ENCODE assay signal across 25 mouse cellular contexts in genomic region chr1:153379832-153380231, GRCm38 (mm10). TPM values are rescaled to one million over a fixed set of nuclear protein-coding genes. Genes with fewer than 3 reads are reported as not detected.
DNase-seq lines count a peak whose midpoint lies in the region; ATAC-seq lines count a peak whose summit lies in the region.
"Had no signal": no experiment of that assay in that cellular context is flagged by ENCODE, and none has a peak within 500 bp of the region (broad histone marks: within the 10 kb centered on the region; RNA-seq: fewer than 3 reads in every experiment).

No protein-coding gene starts in this region.

- H3K9me3 ChIP-seq in hindbrain, embryonic 16.5 days (ENCODE audit: control insufficient read depth, low read length): no peaks in the 10 kb centered on the region
- H3K9me3 ChIP-seq in hindbrain, embryonic 12.5 days (replicated peaks): no peaks in the 10 kb centered on the region
- H3K9me3 ChIP-seq: forebrain, embryonic 10.5 days; hindbrain, embryonic 15.5 days; limb, embryonic 12.5 days; liver, embryonic 12.5 days; neural tube, embryonic 12.5 days had no signal

- no peak overlapping the region for H3K9ac ChIP-seq in hindbrain, embryonic 16.5 days (ENCODE audit: low read depth, low read length)
- H3K9ac ChIP-seq in hindbrain, embryonic 12.5 days: no peak overlapping the region
- H3K9ac ChIP-seq: forebrain, postnatal 0 days; hindbrain, embryonic 15.5 days; limb, embryonic 12.5 days; liver, embryonic 12.5 days; neural tube, embryonic 12.5 days had no signal

- no peak overlapping the region for H3K4me2 ChIP-seq in hindbrain, embryonic 16.5 days (ENCODE audit: low read length)
- H3K4me2 ChIP-seq in hindbrain, embryonic 12.5 days (replicated peaks): no peak overlapping the region
- H3K4me2 ChIP-seq: hindbrain, embryonic 15.5 days; limb, embryonic 12.5 days; liver, embryonic 12.5 days; neural tube, embryonic 12.5 days had no signal

- no peaks in the 10 kb centered on the region for H3K27me3 ChIP-seq in hindbrain, embryonic 16.5 days (replicated peaks; ENCODE audit: control insufficient read depth, insufficient read depth, low read length)
- no peaks in the 10 kb centered on the region for H3K27me3 ChIP-seq in hindbrain, embryonic 12.5 days
- H3K27me3 ChIP-seq: hindbrain, embryonic 15.5 days; limb, embryonic 12.5 days; neural tube, embryonic 12.5 days had no signal

- H3K4me3 ChIP-seq in hindbrain, embryonic 16.5 days (ENCODE audit: low read length): no peak overlapping the region
- H3K4me3 ChIP-seq in hindbrain, embryonic 12.5 days: no peak overlapping the region
- H3K4me3 ChIP-seq: forebrain, embryonic 10.5 days; heart, adult 2 months; hindbrain, embryonic 15.5 days; limb, embryonic 12.5 days; liver, embryonic 12.5 days; neural tube, embryonic 12.5 days had no signal

- DNase-seq in CD4-positive helper T cell, adult 2 months (ENCODE audit: low read depth, low spot score): peak; percentile 45
- peak; percentile 44 for DNase-seq in thymus, postnatal 25 days
- DNase-seq in liver: no peak
- DNase-seq: B cell, adult 2 months; cerebellum, adult 11 months; cerebellum, postnatal 10 days; forebrain, postnatal 0 days; gastrocnemius, postnatal 14 days; heart, adult 2 months; heart, postnatal 36 days; kidney, adult 11 months; layer of hippocampus, postnatal 36 days; lung, adult 18-20 months; lung, postnatal 36 days; midbrain, embryonic 14.5 days; right cerebral cortex, postnatal 14 days had no signal

- H3K4me1 ChIP-seq in hindbrain, embryonic 16.5 days (ENCODE audit: control insufficient read depth, insufficient read depth, low read depth, low read length): no peaks in the 10 kb centered on the region
- H3K4me1 ChIP-seq in hindbrain, embryonic 12.5 days: no peaks in the 10 kb centered on the region
- H3K4me1 ChIP-seq: hindbrain, embryonic 15.5 days; limb, embryonic 12.5 days; liver, embryonic 12.5 days; neural tube, embryonic 12.5 days had no signal

- 87% methylated on average over 5 of the region's 5 CpGs for WGBS in hindbrain, embryonic 16.5 days
- 93% methylated on average over 5 of the region's 5 CpGs for WGBS in hindbrain, embryonic 12.5 days

- ATAC-seq in CD4-positive, CD25-positive, alpha-beta regulatory T cell, adult 4 months: peak; percentile 39
- peak; percentile 72 for ATAC-seq in inflammation-experienced regulatory T-cells, adult 6 months
- ATAC-seq in hindbrain, embryonic 16.5 days: no peak
- no peak for ATAC-seq in hindbrain, embryonic 12.5 days (ENCODE audit: low FRiP score)
- ATAC-seq: forebrain, postnatal 0 days; liver, embryonic 12.5 days had no signal

- H3K27ac ChIP-seq in hindbrain, embryonic 16.5 days (ENCODE audit: low read depth, low read length): no peak overlapping the region
- H3K27ac ChIP-seq in hindbrain, embryonic 12.5 days: no peak overlapping the region
- H3K27ac ChIP-seq: forebrain, embryonic 10.5 days; heart, adult 2 months; hindbrain, embryonic 15.5 days; limb, embryonic 12.5 days; liver, embryonic 12.5 days; neural tube, embryonic 12.5 days had no signal

- H3K36me3 ChIP-seq in hindbrain, embryonic 16.5 days (ENCODE audit: control insufficient read depth, insufficient read depth, low read length): no peaks in the 10 kb centered on the region
- no peaks in the 10 kb centered on the region for H3K36me3 ChIP-seq in hindbrain, embryonic 12.5 days
- H3K36me3 ChIP-seq: forebrain, embryonic 10.5 days; hindbrain, embryonic 15.5 days; limb, embryonic 12.5 days; liver, embryonic 12.5 days; neural tube, embryonic 12.5 days had no signal

RNA-seq across cellular contexts. Expression of gene Shcbp1l, which starts 45.1 kb away (rescaled TPM):
- polyA plus RNA-seq in CD4-positive, CD25-positive, alpha-beta regulatory T cell, adult 4 months (2017; shearing (Covaris generic)): under 1 TPM; 0.26 to 0.47 TPM
- polyA plus RNA-seq in inflammation-experienced regulatory T-cells, adult 6 months (2017; shearing (Covaris generic)): under 1 TPM; 0.28 to 0.54 (median 0.52) TPM
- polyA plus RNA-seq in hindbrain, embryonic 16.5 days (2015; fragmentation: Nextera tagmentation; extraction: Ambion mirVana): 0.63 and 0.97 TPM in 2 replicates
- 0.20 and 0.39 TPM in 2 replicates for polyA plus RNA-seq in hindbrain, embryonic 12.5 days (2016; fragmentation: Nextera tagmentation; extraction: Ambion mirVana)

RNA-seq across cellular contexts. Expression of gene Lamc1, which starts 47.2 kb away (rescaled TPM):
- 10 to 100 TPM; 11.6 to 12.5 TPM for polyA plus RNA-seq in CD4-positive, CD25-positive, alpha-beta regulatory T cell, adult 4 months (2017; shearing (Covaris generic))
- 10 to 100 TPM in 1 of 3 experiments, 1 to 10 TPM in 2; 6.2 to 11.7 (median 8.9) TPM for polyA plus RNA-seq in inflammation-experienced regulatory T-cells, adult 6 months (2017; shearing (Covaris generic))
- 15.4 and 19.1 TPM in 2 replicates for polyA plus RNA-seq in hindbrain, embryonic 16.5 days (2015; fragmentation: Nextera tagmentation; extraction: Ambion mirVana)
- polyA plus RNA-seq in hindbrain, embryonic 12.5 days (2016; fragmentation: Nextera tagmentation; extraction: Ambion mirVana): 35.7 and 36.0 TPM in 2 replicates

Comparison
In these comparisons a context has a peak if more than half of its experiments do, and no peak if none do; other contexts are left out.
1. ATAC-seq: peak in CD4-positive, CD25-positive, alpha-beta regulatory T cell, adult 4 months (single experiment) and inflammation-experienced regulatory T-cells, adult 6 months (single experiment); none in hindbrain, embryonic 16.5 days (single experiment) and hindbrain, embryonic 12.5 days (single experiment).